Mouse (Mus musculus): ENCODE data around the gene Sympk. TPM values are rescaled to one million over a fixed set of nuclear protein-coding genes. Genes with fewer than 3 reads are reported as not detected.

Sympk gene
- polyA plus RNA-seq, 1 experiment, result not detected

DNA sequence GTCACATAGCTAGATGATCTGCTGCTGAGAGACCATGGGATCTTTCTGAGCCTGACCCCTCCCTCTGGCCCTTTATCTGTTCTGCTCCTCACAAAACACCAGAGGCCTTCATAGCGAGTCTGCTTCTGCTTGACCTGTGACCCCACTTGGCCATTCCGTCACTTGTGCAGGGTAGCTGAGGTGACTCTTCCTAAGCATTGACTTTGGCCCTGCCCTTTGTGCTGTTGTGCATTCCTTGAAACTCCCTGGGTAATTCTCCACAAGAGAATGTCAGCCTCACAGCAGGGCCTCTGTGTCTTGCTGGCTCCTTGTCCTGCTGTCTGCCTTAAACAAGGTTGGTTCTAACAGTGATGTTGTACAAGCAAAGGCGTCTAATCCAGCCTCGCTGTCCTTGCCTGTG lies 7.5 kb downstream of the Sympk start:
- no peak for TF ChIP-seq POLR2A (IDR thresholded peaks at IDR 0.05; ENCODE audit: insufficient read depth, low read depth, low read length)
- TF ChIP-seq CTCF (IDR thresholded peaks at IDR 0.05; ENCODE audit: insufficient read depth, low read depth, low read length), result no peak
- H3K4me3 ChIP-seq (ENCODE audit: insufficient read depth, low read depth, low read length), result no peak overlapping the region
- H3K4me1 ChIP-seq (ENCODE audit: control insufficient read depth, insufficient read depth, low read length), result no peaks in the 10 kb centered on the region
- 70% methylated on average over 4 of the region's 4 CpGs for WGBS
- H3K27ac ChIP-seq (ENCODE audit: insufficient read depth, low read depth, low read length), result no peak overlapping the region

DNA sequence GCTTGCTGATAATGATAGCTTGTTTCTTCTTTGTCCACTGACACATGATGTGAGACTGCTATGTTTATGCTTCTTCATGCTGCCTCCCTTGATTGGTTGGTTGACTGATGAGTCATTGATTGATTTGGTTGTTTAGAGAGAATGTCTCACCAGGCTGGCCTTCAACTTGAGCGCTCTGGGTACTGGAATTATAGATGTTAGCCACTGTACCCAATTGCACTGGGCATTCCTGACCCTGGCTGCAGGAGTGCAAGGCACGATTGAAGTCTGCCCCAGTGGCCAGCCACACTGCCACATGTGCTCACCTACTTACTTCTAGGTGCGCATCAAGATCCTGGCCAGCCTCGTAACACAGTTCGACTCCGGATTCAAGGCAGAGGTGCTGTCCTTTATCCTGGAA lies 20.4 kb downstream of the Sympk start:
- 95% methylated on average over 6 of the region's 6 CpGs for WGBS
- Histone ChIP-seq H3K4me3 (ENCODE audit: insufficient read depth, low read depth, low read length) (no peak overlapping the region), H3K27ac (ENCODE audit: insufficient read depth, low read depth, low read length) (no peak overlapping the region), H3K4me1 (ENCODE audit: control insufficient read depth, insufficient read depth, low read length) (peaks cover 2% of the 10 kb centered on the region; the same call in 1 of the 2 replicates)
- no peak for TF ChIP-seq POLR2A (IDR thresholded peaks at IDR 0.05; ENCODE audit: insufficient read depth, low read depth, low read length)
- no peak for TF ChIP-seq CTCF (IDR thresholded peaks at IDR 0.05; ENCODE audit: insufficient read depth, low read depth, low read length)

GRCm38 (mm10) chr7:19046286-19047069 lies 22.3 kb downstream of the Sympk start:
- TF ChIP-seq POLR2A (IDR thresholded peaks at IDR 0.05; ENCODE audit: insufficient read depth, low read depth, low read length) (no peak), CTCF (IDR thresholded peaks at IDR 0.05; ENCODE audit: insufficient read depth, low read depth, low read length) (no peak)
- peaks cover 19% of the 10 kb centered on the region for H3K4me1 ChIP-seq (ENCODE audit: control insufficient read depth, insufficient read depth, low read length)
- no peak overlapping the region for H3K27ac ChIP-seq (ENCODE audit: insufficient read depth, low read depth, low read length)
- no peak overlapping the region for H3K4me3 ChIP-seq (ENCODE audit: insufficient read depth, low read depth, low read length)
- 88% methylated on average over 11 of the region's 11 CpGs for WGBS

GRCm38 (mm10) chr7:19048006-19048527 lies 23.9 kb downstream of the Sympk start:
- no peak for TF ChIP-seq POLR2A (IDR thresholded peaks at IDR 0.05; ENCODE audit: insufficient read depth, low read depth, low read length)
- TF ChIP-seq CTCF (IDR thresholded peaks at IDR 0.05; ENCODE audit: insufficient read depth, low read depth, low read length), result no peak
- peaks cover 34% of the 10 kb centered on the region for H3K4me1 ChIP-seq (ENCODE audit: control insufficient read depth, insufficient read depth, low read length)
- H3K27ac ChIP-seq (ENCODE audit: insufficient read depth, low read depth, low read length), result no peak overlapping the region
- H3K4me3 ChIP-seq (ENCODE audit: insufficient read depth, low read depth, low read length), result no peak overlapping the region
- WGBS, result 86% methylated on average over 14 of the region's 14 CpGs

DNA sequence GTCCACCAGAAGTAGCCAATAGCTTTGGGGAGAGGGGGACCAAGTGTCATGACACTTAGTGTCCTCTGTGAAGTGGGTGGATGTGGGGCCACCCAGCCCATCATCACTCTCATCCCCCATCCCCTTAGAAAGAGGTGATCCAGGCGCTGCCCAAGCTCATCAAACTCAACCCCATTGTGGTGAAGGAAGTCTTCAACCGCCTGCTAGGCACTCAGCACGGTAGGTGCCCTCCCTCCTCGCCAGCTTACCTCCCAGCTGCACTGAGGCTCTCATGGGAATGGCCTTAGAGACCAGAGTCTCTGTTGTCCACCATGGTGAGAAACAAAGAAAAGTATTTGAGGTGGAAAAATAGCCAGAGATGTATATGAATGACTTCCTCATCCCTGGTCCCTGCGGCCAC lies 25.1 kb downstream of the Sympk start:
- WGBS, result 88% methylated on average over 5 of the region's 5 CpGs
- Histone ChIP-seq H3K27ac (ENCODE audit: insufficient read depth, low read depth, low read length) (no peak overlapping the region), H3K4me3 (ENCODE audit: insufficient read depth, low read depth, low read length) (no peak overlapping the region), H3K4me1 (ENCODE audit: control insufficient read depth, insufficient read depth, low read length) (peaks cover 45% of the 10 kb centered on the region)
- no peak for TF ChIP-seq CTCF (IDR thresholded peaks at IDR 0.05; ENCODE audit: insufficient read depth, low read depth, low read length)
- TF ChIP-seq POLR2A (IDR thresholded peaks at IDR 0.05; ENCODE audit: insufficient read depth, low read depth, low read length), result no peak

GRCm38 (mm10) chr7:19050172-19050571 lies 26.0 kb downstream of the Sympk start:
- peaks cover 55% of the 10 kb centered on the region for H3K4me1 ChIP-seq (ENCODE audit: control insufficient read depth, insufficient read depth, low read length)
- TF ChIP-seq CTCF (IDR thresholded peaks at IDR 0.05; ENCODE audit: insufficient read depth, low read depth, low read length) (no peak), POLR2A (IDR thresholded peaks at IDR 0.05; ENCODE audit: insufficient read depth, low read depth, low read length) (no peak)
- no peak overlapping the region for H3K4me3 ChIP-seq (ENCODE audit: insufficient read depth, low read depth, low read length)
- 43% methylated on average over 8 of the region's 8 CpGs for WGBS
- peak overlapping the region; percentile 93 for H3K27ac ChIP-seq (ENCODE audit: insufficient read depth, low read depth, low read length)

DNA sequence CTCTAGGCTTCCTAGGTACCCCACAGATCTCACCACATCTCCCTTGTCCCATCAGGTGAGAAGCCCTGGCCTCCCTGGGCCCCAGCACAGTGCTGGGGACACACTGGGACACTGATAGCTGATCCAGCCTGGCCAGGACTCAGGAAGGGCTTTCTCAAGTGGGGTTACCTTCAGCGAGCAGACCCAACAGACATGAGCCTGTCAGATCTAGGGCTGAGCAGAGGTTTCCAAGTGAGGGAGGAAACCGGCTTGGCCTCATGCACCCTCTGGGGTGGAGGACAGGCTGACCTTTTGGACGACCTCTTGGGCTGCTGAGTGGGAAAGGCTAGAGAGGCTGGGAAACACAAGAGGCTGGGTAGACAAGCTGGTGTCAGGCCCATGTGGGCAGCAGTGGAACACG lies 27.0 kb downstream of the Sympk start:
- H3K27ac ChIP-seq (ENCODE audit: insufficient read depth, low read depth, low read length), result peak overlapping the region; percentile 93
- H3K4me1 ChIP-seq (ENCODE audit: control insufficient read depth, insufficient read depth, low read length), result peaks cover 58% of the 10 kb centered on the region
- 81% methylated on average over 4 of the region's 4 CpGs for WGBS
- no peak overlapping the region for H3K4me3 ChIP-seq (ENCODE audit: insufficient read depth, low read depth, low read length)
- no peak for TF ChIP-seq CTCF (IDR thresholded peaks at IDR 0.05; ENCODE audit: insufficient read depth, low read depth, low read length)
- TF ChIP-seq POLR2A (IDR thresholded peaks at IDR 0.05; ENCODE audit: insufficient read depth, low read depth, low read length), result no peak

DNA sequence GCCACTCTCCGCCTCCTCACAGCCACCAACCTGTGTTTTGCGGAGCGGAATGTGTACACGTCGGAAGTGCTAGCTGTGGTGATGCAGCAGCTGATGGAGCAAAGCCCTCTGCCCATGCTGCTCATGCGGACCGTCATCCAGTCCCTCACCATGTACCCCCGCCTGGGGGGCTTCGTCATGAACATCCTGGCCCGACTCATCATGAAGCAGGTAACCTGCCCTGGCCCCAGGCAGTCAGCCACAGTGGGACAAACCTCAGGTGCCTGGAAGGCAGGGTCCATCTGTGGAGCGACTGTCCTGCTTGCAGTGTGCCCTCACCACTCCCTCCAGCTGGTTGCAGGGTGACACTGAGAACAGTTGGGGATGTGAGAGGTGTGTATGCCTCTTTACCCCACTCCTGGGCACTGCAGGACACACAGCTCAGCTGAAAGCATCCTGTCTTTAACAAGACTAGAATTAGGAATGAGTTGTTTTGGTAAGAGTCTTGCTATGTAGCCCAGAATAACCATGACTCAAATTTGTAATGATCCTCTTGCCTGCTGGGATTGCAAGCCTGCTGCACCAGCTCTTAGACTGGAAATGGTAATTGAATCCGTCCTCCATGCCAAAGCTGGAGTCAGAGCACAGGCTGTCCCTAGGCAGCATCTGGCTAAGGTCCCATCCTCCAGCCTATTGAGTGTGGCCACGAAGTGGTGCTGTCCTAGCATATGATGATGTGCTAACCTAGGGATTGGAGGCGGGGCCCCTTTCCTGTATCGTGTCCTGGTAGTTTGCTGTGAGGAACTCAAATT lies 28.4 kb downstream of the Sympk start:
- no peak overlapping the region for H3K4me3 ChIP-seq (ENCODE audit: insufficient read depth, low read depth, low read length)
- no peak for TF ChIP-seq CTCF (IDR thresholded peaks at IDR 0.05; ENCODE audit: insufficient read depth, low read depth, low read length)
- TF ChIP-seq POLR2A (IDR thresholded peaks at IDR 0.05; ENCODE audit: insufficient read depth, low read depth, low read length), result no peak
- 66% methylated on average over 15 of the region's 15 CpGs for WGBS
- peak overlapping the region; percentile 94 for H3K27ac ChIP-seq (ENCODE audit: insufficient read depth, low read depth, low read length)
- H3K4me1 ChIP-seq (ENCODE audit: control insufficient read depth, insufficient read depth, low read length), result peaks cover 58% of the 10 kb centered on the region

DNA sequence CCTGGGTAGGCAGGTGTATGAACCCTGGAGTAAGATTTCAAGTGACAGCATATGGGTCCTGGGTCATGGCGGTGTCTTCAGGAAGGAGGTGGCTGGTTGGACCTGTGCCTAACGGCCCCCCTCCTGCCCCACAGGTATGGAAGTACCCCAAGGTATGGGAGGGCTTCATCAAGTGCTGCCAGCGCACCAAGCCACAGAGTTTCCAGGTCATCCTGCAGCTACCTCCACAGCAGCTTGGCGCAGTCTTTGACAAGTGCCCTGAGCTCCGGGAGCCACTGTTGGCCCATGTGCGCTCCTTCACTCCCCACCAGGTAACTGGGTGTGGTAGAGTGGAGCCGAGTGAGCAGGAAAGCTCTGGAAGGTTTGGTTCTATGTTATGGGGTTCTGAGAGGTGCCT lies 29.0 kb downstream of the Sympk start:
- H3K4me1 ChIP-seq (ENCODE audit: control insufficient read depth, insufficient read depth, low read length), result peaks cover 58% of the 10 kb centered on the region
- H3K4me3 ChIP-seq (ENCODE audit: insufficient read depth, low read depth, low read length), result no peak overlapping the region
- 87% methylated on average over 7 of the region's 7 CpGs for WGBS
- peak overlapping the region; percentile 94 for H3K27ac ChIP-seq (ENCODE audit: insufficient read depth, low read depth, low read length)
- no peak for TF ChIP-seq CTCF (IDR thresholded peaks at IDR 0.05; ENCODE audit: insufficient read depth, low read depth, low read length)
- no peak for TF ChIP-seq POLR2A (IDR thresholded peaks at IDR 0.05; ENCODE audit: insufficient read depth, low read depth, low read length)

Data from olfactory bulb, adult 2 months (tissue).